ENCODE assay signal across 8 mouse cellular contexts in genomic region chr1:138963161-138963867, GRCm38 (mm10). TPM values are rescaled to one million over a fixed set of nuclear protein-coding genes. Genes with fewer than 3 reads are reported as not detected.
A peak's percentile ranks its signal among the peaks of the same experiment; 100 is the strongest.
DNase-seq lines count a peak whose midpoint lies in the region; ATAC-seq and TF ChIP-seq lines count a peak whose summit lies in the region.

TSS of gene Dennd1b (plus strand) at chr1:138963435.

- DNase-seq in MN1 (ENCODE audit: low spot score) = peak; percentile 59
- DNase-seq in cerebellum, adult 9-10 months = peak; percentile 74
- DNase-seq in frontal cortex, postnatal 14 days (ENCODE audit: low spot score in 2 of 2) = peak; percentile 30 to 52
- peak; percentile 75 for DNase-seq in hindbrain, embryonic 11.5 days (ENCODE audit: low spot score)
- peak; percentile 61 to 74 for DNase-seq in layer of hippocampus, postnatal 10 days (ENCODE audit: low spot score in 2 of 2)
- peak; percentile 80 for DNase-seq in lung, postnatal 0 days (ENCODE audit: low spot score)
- DNase-seq in ovary, postnatal 10 days (ENCODE audit: low spot score) = peak; percentile 58
- peak; percentile 76 for DNase-seq in thymus, postnatal 0 days (ENCODE audit: low spot score)

- peak within 1 kb of the TSS; percentile 82 for H3K27ac ChIP-seq in hindbrain, embryonic 11.5 days (ENCODE audit: low read depth, low read length)
- peak within 1 kb of the TSS; percentile 95 for H3K27ac ChIP-seq in lung, postnatal 0 days (ENCODE audit: low read length)

- H3K36me3 ChIP-seq in hindbrain, embryonic 11.5 days (ENCODE audit: control insufficient read depth, insufficient read depth, low read length) = no peaks in the 10 kb centered on the region
- no peaks in the 10 kb centered on the region for H3K36me3 ChIP-seq in lung, postnatal 0 days (ENCODE audit: insufficient read depth, low read length)

- H3K27me3 ChIP-seq in hindbrain, embryonic 11.5 days (ENCODE audit: control insufficient read depth, insufficient read depth, low read length) = no peaks in the 10 kb centered on the region
- no peaks in the 10 kb centered on the region for H3K27me3 ChIP-seq in lung, postnatal 0 days (replicated peaks; ENCODE audit: insufficient read depth, low read length)

- WGBS in hindbrain, embryonic 11.5 days = under 1% methylated on average over 24 of the region's 69 CpGs
- 3% methylated on average over 43 of the region's 69 CpGs for WGBS in lung, postnatal 0 days

- peak within 1 kb of the TSS; percentile 84 for H3K4me3 ChIP-seq in hindbrain, embryonic 11.5 days (ENCODE audit: low read depth, low read length)
- peak within 1 kb of the TSS; percentile 86 for H3K4me3 ChIP-seq in lung, postnatal 0 days (ENCODE audit: low read depth, low read length)

- peak within 1 kb of the TSS; percentile 67 for H3K4me2 ChIP-seq in hindbrain, embryonic 11.5 days (replicated peaks; ENCODE audit: low read depth, low read length)
- H3K4me2 ChIP-seq in lung, postnatal 0 days (replicated peaks; ENCODE audit: low read depth, low read length) = peak within 1 kb of the TSS; percentile 85

- ATAC-seq in hindbrain, embryonic 11.5 days (ENCODE audit: low FRiP score) = peak; percentile 85
- peak; percentile 83 for ATAC-seq in lung, postnatal 0 days

- H3K9ac ChIP-seq in hindbrain, embryonic 11.5 days (ENCODE audit: low read depth, low read length) = peak within 1 kb of the TSS; percentile 92
- H3K9ac ChIP-seq in lung, postnatal 0 days (replicated peaks; ENCODE audit: low read depth) = peak within 1 kb of the TSS; percentile 89

- TF ChIP-seq CTCF in lung, postnatal 0 days (IDR thresholded peaks at IDR 0.05) = peak; percentile 33; the same call in 1 of the 2 replicates

- H3K9me3 ChIP-seq in hindbrain, embryonic 11.5 days (ENCODE audit: control insufficient read depth, low read length) = no peaks in the 10 kb centered on the region
- H3K9me3 ChIP-seq in lung, postnatal 0 days (ENCODE audit: low read length) = no peaks in the 10 kb centered on the region

- H3K4me1 ChIP-seq in hindbrain, embryonic 11.5 days (replicated peaks; ENCODE audit: control insufficient read depth, insufficient read depth, low read length) = no peaks in the 10 kb centered on the region
- no peaks in the 10 kb centered on the region for H3K4me1 ChIP-seq in lung, postnatal 0 days (ENCODE audit: insufficient read depth, low read depth, low read length)

- no peak for TF ChIP-seq EP300 in lung, postnatal 0 days (IDR thresholded peaks at IDR 0.05)

RNA-seq across cellular contexts. Expression of gene Dennd1b, which starts in this region (rescaled TPM):
- polyA plus RNA-seq in hindbrain, embryonic 11.5 days (2014; fragmentation: Nextera tagmentation; extraction: Ambion mirVana) = 13.1 and 14.7 TPM in 2 replicates
- total RNA-seq in layer of hippocampus, postnatal 10 days (2021) = 10 to 100 TPM; 23.1 to 24.4 TPM
- polyA plus RNA-seq in lung, postnatal 0 days (2015; fragmentation: Nextera tagmentation; extraction: Ambion mirVana) = 12.6 and 14.0 TPM in 2 replicates
- 21.0 and 27.1 TPM in 2 replicates for polyA plus RNA-seq in thymus, postnatal 0 days (2015; fragmentation: Nextera tagmentation; extraction: Ambion mirVana)

Comparison
In these comparisons a context has a peak if more than half of its experiments do, and no peak if none do; other contexts are left out.
1. Peak in every context shown above with its lines: DNase-seq, ATAC-seq, H3K4me3 ChIP-seq and H3K27ac ChIP-seq.